Mouse (Mus musculus): ENCODE measurements around the gene Itpr2. TPM values are rescaled to one million over a fixed set of nuclear protein-coding genes. Genes with fewer than 3 reads are reported as not detected.

Gene Itpr2
- polyA plus RNA-seq, 1 experiment = 22.5 TPM

- Histone ChIP-seq H3K4me1 (ENCODE audit: control insufficient read depth, insufficient read depth, low read length) (no peaks in the 10 kb centered on the region; the same call in 1 of the 2 replicates), H3K4me3 (replicated peaks; ENCODE audit: control insufficient read depth, low read depth, low read length) (no peak overlapping the region), H3K27ac (ENCODE audit: control insufficient read depth, insufficient read depth, low read depth, low read length, poor library complexity) (no peak overlapping the region)
- TF ChIP-seq POLR2A (IDR thresholded peaks at IDR 0.05; ENCODE audit: borderline replicate concordance, control insufficient read depth, low read depth, low read length) = no peak
- no peak for TF ChIP-seq CTCF (IDR thresholded peaks at IDR 0.05; ENCODE audit: control insufficient read depth, insufficient read depth, low read length)
- WGBS = 85% methylated on average over 9 of the region's 9 CpGs
These were observed 317.3 kb downstream of the Itpr2 start for GRCm38 (mm10) chr6:146184771-146185170.

- 93% methylated on average over 4 of the region's 4 CpGs for WGBS
- no peak for TF ChIP-seq CTCF (IDR thresholded peaks at IDR 0.05; ENCODE audit: control insufficient read depth, insufficient read depth, low read length)
- no peak for TF ChIP-seq POLR2A (IDR thresholded peaks at IDR 0.05; ENCODE audit: borderline replicate concordance, control insufficient read depth, low read depth, low read length)
- Histone ChIP-seq H3K27ac (ENCODE audit: control insufficient read depth, insufficient read depth, low read depth, low read length, poor library complexity) (no peak overlapping the region), H3K4me1 (ENCODE audit: control insufficient read depth, insufficient read depth, low read length) (peaks cover 2% of the 10 kb centered on the region; the same call in 1 of the 2 replicates), H3K4me3 (replicated peaks; ENCODE audit: control insufficient read depth, low read depth, low read length) (no peak overlapping the region)
These were observed 327.3 kb downstream of the Itpr2 start for GRCm38 (mm10) chr6:146174644-146175250.

GRCm38 (mm10) chr6:146170603-146171051 is 331.4 kb downstream of the Itpr2 start:
- TF ChIP-seq CTCF (IDR thresholded peaks at IDR 0.05; ENCODE audit: control insufficient read depth, insufficient read depth, low read length) = no peak
- no peak for TF ChIP-seq POLR2A (IDR thresholded peaks at IDR 0.05; ENCODE audit: borderline replicate concordance, control insufficient read depth, low read depth, low read length)
- 22% methylated on average over 14 of the region's 14 CpGs for WGBS
- peak overlapping the region; percentile 14 for H3K4me3 ChIP-seq (replicated peaks; ENCODE audit: control insufficient read depth, low read depth, low read length)
- H3K4me1 ChIP-seq (ENCODE audit: control insufficient read depth, insufficient read depth, low read length) = peaks cover 2% of the 10 kb centered on the region; the same call in 1 of the 2 replicates
- peak overlapping the region; percentile 52 for H3K27ac ChIP-seq (ENCODE audit: control insufficient read depth, insufficient read depth, low read depth, low read length, poor library complexity)

- TF ChIP-seq POLR2A (IDR thresholded peaks at IDR 0.05; ENCODE audit: borderline replicate concordance, control insufficient read depth, low read depth, low read length) (no peak), CTCF (IDR thresholded peaks at IDR 0.05; ENCODE audit: control insufficient read depth, insufficient read depth, low read length) (no peak)
- WGBS = 84% methylated on average over 5 of the region's 5 CpGs
These were observed 334.8 kb downstream of the Itpr2 start for GRCm38 (mm10) chr6:146167207-146167606.

GRCm38 (mm10) chr6:146159641-146160040 is 342.4 kb downstream of the Itpr2 start:
- H3K4me1 ChIP-seq (ENCODE audit: control insufficient read depth, insufficient read depth, low read length) = no peaks in the 10 kb centered on the region
- TF ChIP-seq CTCF (IDR thresholded peaks at IDR 0.05; ENCODE audit: control insufficient read depth, insufficient read depth, low read length) = no peak
- TF ChIP-seq POLR2A (IDR thresholded peaks at IDR 0.05; ENCODE audit: borderline replicate concordance, control insufficient read depth, low read depth, low read length) = no peak
- H3K4me3 ChIP-seq (replicated peaks; ENCODE audit: control insufficient read depth, low read depth, low read length) = no peak overlapping the region
- 67% methylated on average over 4 of the region's 4 CpGs for WGBS
- H3K27ac ChIP-seq (ENCODE audit: control insufficient read depth, insufficient read depth, low read depth, low read length, poor library complexity) = no peak overlapping the region

More at GRCm38 (mm10) chr6:146167207-146167606, 334.8 kb downstream of the Itpr2 start:
- Histone ChIP-seq H3K4me1 (ENCODE audit: control insufficient read depth, insufficient read depth, low read length) (peaks cover 2% of the 10 kb centered on the region; the same call in 1 of the 2 replicates), H3K4me3 (replicated peaks; ENCODE audit: control insufficient read depth, low read depth, low read length) (no peak overlapping the region), H3K27ac (ENCODE audit: control insufficient read depth, insufficient read depth, low read depth, low read length, poor library complexity) (no peak overlapping the region)

- Histone ChIP-seq H3K4me3 (replicated peaks; ENCODE audit: control insufficient read depth, low read depth, low read length) (no peak overlapping the region), H3K27ac (ENCODE audit: control insufficient read depth, insufficient read depth, low read depth, low read length, poor library complexity) (no peak overlapping the region), H3K4me1 (ENCODE audit: control insufficient read depth, insufficient read depth, low read length) (no peaks in the 10 kb centered on the region)
- 92% methylated on average over 12 of the region's 12 CpGs for WGBS
- TF ChIP-seq POLR2A (IDR thresholded peaks at IDR 0.05; ENCODE audit: borderline replicate concordance, control insufficient read depth, low read depth, low read length) (no peak), CTCF (IDR thresholded peaks at IDR 0.05; ENCODE audit: control insufficient read depth, insufficient read depth, low read length) (no peak)
These were observed 343.3 kb downstream of the Itpr2 start for GRCm38 (mm10) chr6:146158717-146159116.

- TF ChIP-seq POLR2A (IDR thresholded peaks at IDR 0.05; ENCODE audit: borderline replicate concordance, control insufficient read depth, low read depth, low read length) (no peak), CTCF (IDR thresholded peaks at IDR 0.05; ENCODE audit: control insufficient read depth, insufficient read depth, low read length) (no peak)
- no peaks in the 10 kb centered on the region for H3K4me1 ChIP-seq (ENCODE audit: control insufficient read depth, insufficient read depth, low read length)
- WGBS = 87% methylated on average over 8 of the region's 8 CpGs
- H3K27ac ChIP-seq (ENCODE audit: control insufficient read depth, insufficient read depth, low read depth, low read length, poor library complexity) = no peak overlapping the region
- H3K4me3 ChIP-seq (replicated peaks; ENCODE audit: control insufficient read depth, low read depth, low read length) = no peak overlapping the region
These were observed 344.0 kb downstream of the Itpr2 start for GRCm38 (mm10) chr6:146157983-146158535.

- WGBS = 92% methylated on average over 14 of the region's 14 CpGs
- Histone ChIP-seq H3K4me3 (replicated peaks; ENCODE audit: control insufficient read depth, low read depth, low read length) (no peak overlapping the region), H3K27ac (ENCODE audit: control insufficient read depth, insufficient read depth, low read depth, low read length, poor library complexity) (no peak overlapping the region), H3K4me1 (ENCODE audit: control insufficient read depth, insufficient read depth, low read length) (no peaks in the 10 kb centered on the region)
- TF ChIP-seq CTCF (IDR thresholded peaks at IDR 0.05; ENCODE audit: control insufficient read depth, insufficient read depth, low read length) = no peak
- no peak for TF ChIP-seq POLR2A (IDR thresholded peaks at IDR 0.05; ENCODE audit: borderline replicate concordance, control insufficient read depth, low read depth, low read length)
These were observed 344.9 kb downstream of the Itpr2 start for GRCm38 (mm10) chr6:146157099-146157498.

Measured in bone marrow, adult 2 months (tissue).